Mouse (Mus musculus): ENCODE measurements around the gene Cacna1a. TPM values are rescaled to one million over a fixed set of nuclear protein-coding genes. Genes with fewer than 3 reads are reported as not detected.

The Cacna1a gene
- total and polyA plus RNA-seq, 3 experiments: 3.2 to 5.1 TPM; not detected in 1

DNA sequence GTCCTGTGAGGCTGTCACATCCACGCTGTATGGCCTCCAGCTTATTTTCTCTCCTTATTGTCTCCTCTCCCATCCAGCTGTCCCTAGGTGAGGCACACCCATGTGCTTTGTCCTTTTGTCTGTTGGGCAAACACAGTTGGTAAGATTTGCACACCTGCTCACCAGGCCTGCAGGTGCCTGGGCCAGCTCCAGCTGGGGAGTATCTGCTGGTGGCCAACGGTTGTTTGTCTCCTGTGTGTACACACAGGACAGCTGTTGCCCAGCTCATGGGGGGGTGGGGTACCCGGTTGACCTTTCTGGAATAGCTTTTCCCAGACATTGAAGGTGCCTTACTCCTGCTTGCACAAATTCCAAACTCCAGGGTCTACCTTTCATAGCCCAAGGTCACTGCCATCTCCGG lies 37.3 kb upstream of the Cacna1a start:
- Histone ChIP-seq H3K27ac (ENCODE audit: control insufficient read depth, low read depth, low read length) (no peak overlapping the region), H3K9ac (ENCODE audit: control insufficient read depth, low read depth, low read length, poor library complexity, severe bottlenecking) (no peak overlapping the region), H3K4me3 (ENCODE audit: control insufficient read depth in 1 of 2, insufficient read depth in 1 of 2, low read depth in 2 of 2, low read length in 2 of 2) (no peak overlapping the region), H3K4me1 (ENCODE audit: control insufficient read depth in 1 of 2, insufficient read depth in 2 of 2, low read length in 2 of 2) (no peaks in the 10 kb centered on the region), H3K27me3 (ENCODE audit: control insufficient read depth in 1 of 2, insufficient read depth in 2 of 2, low read length in 2 of 2) (peaks cover 0 to 7% of the 10 kb centered on the region in 2 experiments; a peak in 2 of 4 replicates), H3K79me2 (ENCODE audit: control insufficient read depth, insufficient read depth, low read length, poor library complexity) (no peaks in the 10 kb centered on the region), H3K9me3 (replicated peaks; ENCODE audit: insufficient read depth, low read length) (no peaks in the 10 kb centered on the region), H3K36me3 (ENCODE audit: control insufficient read depth in 1 of 2, insufficient read depth in 2 of 2, low read length in 2 of 2) (no peaks in the 10 kb centered on the region)
- DNase-seq (ENCODE audit: low read depth, low spot score): no peak
- TF ChIP-seq MYC (IDR thresholded peaks at IDR 0.05; ENCODE audit: low read depth, low read length) (no peak), USF2 (IDR thresholded peaks at IDR 0.05; ENCODE audit: borderline replicate concordance in 1 of 2, insufficient read depth in 1 of 2, low read depth in 1 of 2, low read length in 2 of 2) (no peak), RCOR1 (IDR thresholded peaks at IDR 0.05; ENCODE audit: low read depth, low read length) (no peak), UBTF (IDR thresholded peaks at IDR 0.05; ENCODE audit: borderline replicate concordance, insufficient read depth, low read depth, low read length) (no peak), TCF12 (IDR thresholded peaks at IDR 0.05; ENCODE audit: low read depth, low read length) (no peak)

GRCm38 (mm10) chr8:84356482-84356881 lies 31.8 kb upstream of the Cacna1a start:
- H3K4me3 ChIP-seq (ENCODE audit: control insufficient read depth in 1 of 2, insufficient read depth in 1 of 2, low read depth in 2 of 2, low read length in 2 of 2): no peak overlapping the region
- H3K9me3 ChIP-seq (replicated peaks; ENCODE audit: insufficient read depth, low read length): no peaks in the 10 kb centered on the region
- no peaks in the 10 kb centered on the region for H3K36me3 ChIP-seq (ENCODE audit: control insufficient read depth in 1 of 2, insufficient read depth in 2 of 2, low read length in 2 of 2)
- DNase-seq (ENCODE audit: low read depth, low spot score): no peak
- 0 out of 4 replicates have a peak, but pooled peaks cover 0 to 5% of the 10 kb centered on the region in 2 experiments for H3K4me1 ChIP-seq (ENCODE audit: control insufficient read depth in 1 of 2, insufficient read depth in 2 of 2, low read length in 2 of 2)
- TF ChIP-seq E2F4 (IDR thresholded peaks at IDR 0.05; ENCODE audit: borderline replicate concordance, low read depth, low read length) (no peak), MYC (IDR thresholded peaks at IDR 0.05; ENCODE audit: low read depth, low read length) (no peak), MEF2A (IDR thresholded peaks at IDR 0.05; ENCODE audit: extremely low read depth, insufficient replicate concordance, low read depth, low read length, poor library complexity, severe bottlenecking) (no peak), ZC3H11A (IDR thresholded peaks at IDR 0.05; ENCODE audit: low read depth, low read length) (no peak), CHD1 (IDR thresholded peaks at IDR 0.05; ENCODE audit: low read depth, low read length) (no peak), MAX (IDR thresholded peaks at IDR 0.05; ENCODE audit: low read length) (no peak), KAT2A (conservative IDR thresholded peaks at IDR 0.05; ENCODE audit: low read depth, low read length) (no peak), SIN3A (IDR thresholded peaks at IDR 0.05; ENCODE audit: low read length) (no peak), UBTF (IDR thresholded peaks at IDR 0.05; ENCODE audit: borderline replicate concordance, insufficient read depth, low read depth, low read length) (no peak), HCFC1 (IDR thresholded peaks at IDR 0.05; ENCODE audit: low read depth, low read length) (no peak), POLR2AphosphoS5 (IDR thresholded peaks at IDR 0.05; ENCODE audit: borderline replicate concordance, low read depth, low read length) (no peak), RAD21 (IDR thresholded peaks at IDR 0.05; ENCODE audit: low read depth, low read length) (no peak), TBP (IDR thresholded peaks at IDR 0.05; ENCODE audit: low read depth, low read length) (no peak), CHD2 (IDR thresholded peaks at IDR 0.05; ENCODE audit: low read length) (no peak), JUND (IDR thresholded peaks at IDR 0.05; ENCODE audit: low read depth, low read length) (no peak), ZMIZ1 (IDR thresholded peaks at IDR 0.05; ENCODE audit: low read depth, low read length) (no peak), MYB (IDR thresholded peaks at IDR 0.05; ENCODE audit: low read depth, low read length) (no peak), TAL1 (IDR thresholded peaks at IDR 0.05; ENCODE audit: low read length) (no peak), SMC3 (IDR thresholded peaks at IDR 0.05; ENCODE audit: low read depth, low read length) (no peak)
- no peak overlapping the region for H3K9ac ChIP-seq (ENCODE audit: control insufficient read depth, low read depth, low read length, poor library complexity, severe bottlenecking)
- H3K27ac ChIP-seq (ENCODE audit: control insufficient read depth, low read depth, low read length): no peak overlapping the region
- no peaks in the 10 kb centered on the region for H3K79me2 ChIP-seq (ENCODE audit: control insufficient read depth, insufficient read depth, low read length, poor library complexity)
- peaks cover 0 to 4% of the 10 kb centered on the region in 2 experiments; a peak in 3 of 4 replicates for H3K27me3 ChIP-seq (ENCODE audit: control insufficient read depth in 1 of 2, insufficient read depth in 2 of 2, low read length in 2 of 2)

All from MEL (cell line).